Mouse (Mus musculus) liver, postnatal 0 days (tissue): ENCODE results near the gene Ranbp1.

ENCODE experiments used
- CTCF ChIP-seq: sonication (generic); IDR thresholded peaks from 2 replicates; pipeline ENCODE4 v1.5.1; 2016; ENCODE audit warnings: antibody characterized with exemption, low read depth
- EP300 ChIP-seq: IDR thresholded peaks from 2 replicates; pipeline ENCODE4 v1.6.1; 2016; ENCODE audit warnings: antibody characterized with exemption, low read depth, mild to moderate bottlenecking

GRCm38 (mm10) chr16:18213689-18214088, 34.8 kb downstream of the Ranbp1 start:
- TF ChIP-seq CTCF: no peak
- no peak for TF ChIP-seq EP300
